Mouse (Mus musculus) intestine, embryonic 14.5 days (tissue): ENCODE data around the gene Dock10. TPM values are rescaled to one million over a fixed set of nuclear protein-coding genes. Genes with fewer than 3 reads are reported as not detected.

Experiments used
- ATAC-seq: fragments of 200-750 bp; cut with Nextera tagmentation; replicated peaks from 2 replicates; pipeline ENCODE4 v1.8.0; 2017; ENCODE audit warnings: low read depth, moderate number of reproducible peaks, moderate TSS enrichment, moderate library complexity; ENCODE audit not compliant: low FRiP score, low TSS enrichment
- DNase-seq: peaks from one replicate; pipeline ENCODE4 v3.0.0-alpha.2; 2018; ENCODE audit warnings: low spot score
- H3K27ac ChIP-seq: fragments of 300-500 bp; sonication (generic); 2 replicates; pipeline ENCODE4 v1.5.1; 2014; ENCODE audit warnings: low read depth, mild to moderate bottlenecking, control low read depth
- H3K27me3 ChIP-seq: fragments of 300-500 bp; sonication (generic); replicated peaks from 2 replicates; pipeline ENCODE4 v1.6.1; 2014; ENCODE audit warnings: low read length, control low read depth; ENCODE audit not compliant: control insufficient read depth, insufficient read depth
- H3K36me3 ChIP-seq: fragments of 300-500 bp; sonication (generic); 2 replicates; pipeline ENCODE4 v1.6.1; 2014; ENCODE audit warnings: low read length, control low read depth; ENCODE audit not compliant: control insufficient read depth, insufficient read depth
- H3K4me1 ChIP-seq: fragments of 300-500 bp; sonication (generic); replicated peaks from 2 replicates; pipeline ENCODE4 v1.6.1; 2014; ENCODE audit warnings: low read length, control low read depth, mixed read lengths; ENCODE audit not compliant: control insufficient read depth, insufficient read depth
- H3K4me2 ChIP-seq: fragments of 300-500 bp; sonication (generic); 2 replicates; pipeline ENCODE4 v1.6.1; 2014; ENCODE audit warnings: low read length
- H3K4me3 ChIP-seq: fragments of 300-500 bp; sonication (generic); 2 replicates; pipeline ENCODE4 v1.5.1; 2014; ENCODE audit warnings: low read depth, low read length, control low read depth, mixed read lengths
- H3K9ac ChIP-seq: fragments of 300-500 bp; sonication (generic); 2 replicates; pipeline ENCODE4 v1.6.1; 2014; ENCODE audit warnings: mild to moderate bottlenecking, low read length
- H3K9me3 ChIP-seq: fragments of 300-500 bp; sonication (generic); 2 replicates; pipeline ENCODE4 v1.6.1; 2016; ENCODE audit warnings: low read length, control low read depth; ENCODE audit not compliant: control insufficient read depth
- whole genome bisulfite sequencing: fragments of 180-500 bp; shearing (Covaris S2); extraction: QIAGEN DNeasy Blood & Tissue Kit; methylation state at CpG from one replicate; pipeline ENCODE4 v1.1.7; 2014; 5-methylcytosine and 5-hydroxymethylcytosine counted together
- polyA plus RNA-seq: library from polyadenylated mRNA; unstranded; fragments of >200 nt; fragmentation: Nextera tagmentation; extraction: Ambion mirVana; gene quantifications from 2 replicates; pipeline ENCODE4 v1.2.1, GENCODE M21; 2014

The Dock10 gene
- polyA plus RNA-seq, 1 experiment from 2014 or later = 7.3 TPM

GRCm38 (mm10) chr1:80676004-80676673, 82.2 kb downstream of the Dock10 start:
- Histone ChIP-seq H3K27ac (no peak overlapping the region), H3K36me3 (no peaks in the 10 kb centered on the region), H3K27me3 (no peaks in the 10 kb centered on the region), H3K4me2 (no peak overlapping the region), H3K4me3 (no peak overlapping the region), H3K9me3 (no peaks in the 10 kb centered on the region), H3K4me1 (peaks cover 4% of the 10 kb centered on the region; the same call in 1 of the 2 replicates), H3K9ac (no peak overlapping the region)
- ATAC-seq = no peak
- 11% methylated on average over 1 of the region's 1 CpGs for WGBS
- DNase-seq = no peak

- ATAC-seq (no peak), DNase-seq (no peak)
- H3K4me1 ChIP-seq = peaks cover 4% of the 10 kb centered on the region; the same call in 1 of the 2 replicates
- H3K4me3 ChIP-seq = no peak overlapping the region
- WGBS = 89% methylated on average over 3 of the region's 3 CpGs
- no peak overlapping the region for H3K9ac ChIP-seq
- no peaks in the 10 kb centered on the region for H3K9me3 ChIP-seq
- H3K27me3 ChIP-seq = no peaks in the 10 kb centered on the region
- H3K36me3 ChIP-seq = no peaks in the 10 kb centered on the region
- H3K4me2 ChIP-seq = no peak overlapping the region
- H3K27ac ChIP-seq = no peak overlapping the region
Observed at GRCm38 (mm10) chr1:80671730-80672129, 86.6 kb downstream of the Dock10 start.

GRCm38 (mm10) chr1:80671056-80671455, 87.3 kb downstream of the Dock10 start:
- Histone ChIP-seq H3K9ac (no peak overlapping the region), H3K4me2 (no peak overlapping the region), H3K4me1 (peaks cover 3% of the 10 kb centered on the region; the same call in 1 of the 2 replicates), H3K36me3 (no peaks in the 10 kb centered on the region), H3K9me3 (no peaks in the 10 kb centered on the region), H3K4me3 (no peak overlapping the region), H3K27me3 (no peaks in the 10 kb centered on the region), H3K27ac (no peak overlapping the region)
- ATAC-seq = no peak
- 57% methylated on average over 5 of the region's 5 CpGs for WGBS
- no peak for DNase-seq

- Histone ChIP-seq H3K9ac (no peak overlapping the region), H3K27me3 (no peaks in the 10 kb centered on the region), H3K4me1 (no peaks in the 10 kb centered on the region), H3K27ac (no peak overlapping the region), H3K36me3 (no peaks in the 10 kb centered on the region), H3K4me3 (no peak overlapping the region), H3K4me2 (no peak overlapping the region), H3K9me3 (no peaks in the 10 kb centered on the region)
- WGBS = 62% methylated on average over 7 of the region's 7 CpGs
- DNase-seq (no peak), ATAC-seq (no peak)
Observed at GRCm38 (mm10) chr1:80670387-80670786, 87.9 kb downstream of the Dock10 start.

- DNase-seq (no peak), ATAC-seq (no peak)
- H3K27ac ChIP-seq = no peak overlapping the region
- no peak overlapping the region for H3K9ac ChIP-seq
- H3K36me3 ChIP-seq = no peaks in the 10 kb centered on the region
- no peak overlapping the region for H3K4me3 ChIP-seq
- no peaks in the 10 kb centered on the region for H3K27me3 ChIP-seq
- H3K4me2 ChIP-seq = no peak overlapping the region
- no peaks in the 10 kb centered on the region for H3K4me1 ChIP-seq
- no peaks in the 10 kb centered on the region for H3K9me3 ChIP-seq
Observed at GRCm38 (mm10) chr1:80665761-80666160, 92.6 kb downstream of the Dock10 start.

GRCm38 (mm10) chr1:80665161-80665560, 93.2 kb downstream of the Dock10 start:
- ATAC-seq = no peak
- Histone ChIP-seq H3K4me3 (no peak overlapping the region), H3K36me3 (no peaks in the 10 kb centered on the region), H3K27me3 (no peaks in the 10 kb centered on the region), H3K4me1 (no peaks in the 10 kb centered on the region), H3K9ac (no peak overlapping the region), H3K9me3 (no peaks in the 10 kb centered on the region), H3K27ac (no peak overlapping the region), H3K4me2 (no peak overlapping the region)
- WGBS = 85% methylated on average over 6 of the region's 6 CpGs
- DNase-seq = no peak

GRCm38 (mm10) chr1:80661506-80662402, 96.6 kb downstream of the Dock10 start:
- Histone ChIP-seq H3K9ac (no peak overlapping the region), H3K4me2 (no peak overlapping the region), H3K4me3 (no peak overlapping the region), H3K27ac (no peak overlapping the region), H3K27me3 (no peaks in the 10 kb centered on the region), H3K36me3 (no peaks in the 10 kb centered on the region), H3K9me3 (no peaks in the 10 kb centered on the region), H3K4me1 (no peaks in the 10 kb centered on the region)
- DNase-seq = no peak
- ATAC-seq = no peak
- WGBS = 81% methylated on average over 11 of the region's 11 CpGs

- H3K4me3 ChIP-seq = no peak overlapping the region
- no peak for DNase-seq
- no peak overlapping the region for H3K4me2 ChIP-seq
- no peaks in the 10 kb centered on the region for H3K36me3 ChIP-seq
- H3K9me3 ChIP-seq = no peaks in the 10 kb centered on the region
- no peak overlapping the region for H3K27ac ChIP-seq
- no peak for ATAC-seq
- WGBS = 79% methylated on average over 6 of the region's 6 CpGs
- no peaks in the 10 kb centered on the region for H3K4me1 ChIP-seq
- no peak overlapping the region for H3K9ac ChIP-seq
- no peaks in the 10 kb centered on the region for H3K27me3 ChIP-seq
Observed at GRCm38 (mm10) chr1:80659465-80660245, 98.7 kb downstream of the Dock10 start.
